Mouse (Mus musculus): ENCODE measurements around the gene Vdr.

- TF ChIP-seq EP300 (IDR thresholded peaks at IDR 0.05; ENCODE audit: insufficient read depth, low read depth, low read length) (no peak), CTCF (IDR thresholded peaks at IDR 0.05) (peak; percentile 36)
Observed at GRCm38 (mm10) chr15:97865988-97866387, 44.4 kb downstream of the Vdr start.

All from heart, adult 2 months (tissue).